Mouse (Mus musculus): ENCODE measurements around the gene Psmg4. TPM values are rescaled to one million over a fixed set of nuclear protein-coding genes. Genes with fewer than 3 reads are reported as not detected.

Psmg4 gene
- total RNA-seq, 2 experiments from 2014 or later = 25.0 to 32.9 TPM

DNA sequence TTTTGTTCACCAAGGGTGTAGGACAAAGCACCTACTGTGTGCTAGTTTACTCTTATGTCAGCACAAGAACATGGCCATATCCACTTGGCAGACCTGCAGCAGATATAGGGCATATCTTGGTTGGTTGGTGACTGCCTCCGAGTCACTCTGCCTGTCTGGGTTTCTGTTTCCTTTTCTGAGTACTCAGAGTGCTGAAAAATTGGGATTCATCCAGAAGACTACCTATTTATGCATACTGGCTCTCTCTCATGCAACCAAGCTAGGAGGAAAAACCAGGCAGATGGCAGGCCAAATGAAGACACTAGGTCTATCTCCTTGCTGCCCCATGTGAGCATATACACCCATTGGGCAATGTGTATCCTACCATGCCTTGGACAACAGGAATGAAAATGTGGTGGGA, 32.9 kb downstream of the Psmg4 start:
- DNase-seq = no peak

DNA sequence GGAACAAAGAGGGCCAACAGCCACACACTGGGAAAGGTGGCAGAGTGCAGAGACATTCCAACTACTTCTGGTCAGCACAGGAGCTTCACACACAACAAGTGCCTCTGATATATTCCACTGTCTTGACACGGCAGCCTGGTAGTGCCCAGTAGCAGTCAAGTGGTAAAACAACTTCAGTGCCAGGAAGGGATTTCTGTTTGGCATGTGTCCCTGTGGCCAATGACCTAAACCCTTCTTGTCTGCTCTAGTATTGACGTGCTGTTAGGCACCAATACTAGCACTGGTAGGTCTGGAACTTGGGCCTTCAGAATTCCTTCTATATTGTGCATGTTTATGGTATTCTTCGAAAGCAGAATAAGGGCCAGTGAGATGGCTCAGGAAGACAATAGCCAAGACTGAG, 42.5 kb downstream of the Psmg4 start:
- DNase-seq = peak; percentile 28 to 29

DNA sequence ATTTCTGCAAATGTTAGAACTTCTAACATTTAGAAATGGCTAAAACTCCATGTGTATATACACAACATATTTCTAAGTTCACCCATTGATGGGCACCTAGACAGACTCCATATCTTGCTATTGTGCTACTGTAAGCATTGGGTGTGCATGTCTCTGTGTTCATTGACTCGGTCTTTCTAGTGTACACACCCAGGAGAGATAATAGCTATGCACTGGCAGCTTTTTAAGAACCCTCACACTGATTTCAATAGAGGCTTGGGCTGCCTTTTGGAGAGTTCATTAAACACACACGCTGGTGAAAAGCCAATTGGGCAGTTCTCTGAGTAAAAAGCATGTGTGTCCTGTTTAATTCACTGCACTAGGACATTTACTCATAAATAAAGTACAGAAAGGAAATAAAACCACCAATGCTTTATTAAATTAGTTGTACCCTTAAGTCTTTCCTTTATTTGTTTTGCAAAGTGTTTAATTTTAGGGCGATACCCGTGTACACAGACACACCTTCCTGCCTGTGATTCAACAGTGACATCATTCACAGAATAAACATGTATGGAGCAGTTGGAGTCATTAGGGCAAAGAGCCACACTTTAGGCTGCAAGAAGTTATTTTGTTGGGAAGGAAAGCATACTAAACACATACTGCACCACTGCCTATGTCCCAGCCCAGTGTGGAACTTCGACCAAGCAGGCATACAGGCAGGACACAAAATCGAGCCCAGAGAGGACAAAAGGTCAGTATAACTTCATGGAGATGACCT, 45.1 kb downstream of the Psmg4 start:
- DNase-seq = no peak

DNA sequence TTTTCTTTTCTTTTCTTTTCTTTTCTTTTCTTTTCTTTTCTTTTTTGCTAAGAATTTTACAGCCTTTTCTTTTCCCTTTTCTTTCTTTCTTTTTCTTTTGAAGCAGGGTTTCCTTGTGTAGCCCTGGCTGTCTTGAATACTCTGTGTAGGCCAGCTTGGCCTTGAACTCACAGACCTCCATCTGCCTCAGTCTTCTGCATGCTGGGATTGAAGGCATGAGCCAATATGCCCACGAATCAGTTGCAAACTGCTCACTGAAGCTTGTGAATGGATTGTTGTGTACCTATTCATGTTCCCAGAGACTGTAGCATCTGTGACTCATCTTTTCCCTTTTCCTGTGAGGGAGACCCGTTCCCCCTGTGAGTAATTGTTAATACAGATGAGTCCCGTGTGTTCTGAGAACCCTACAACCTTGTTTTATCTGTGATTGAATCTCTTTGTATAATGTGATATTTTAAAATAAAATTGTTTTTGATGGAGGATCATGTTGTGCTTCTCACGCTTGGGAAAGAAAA, 48.6 kb downstream of the Psmg4 start:
- DNase-seq = no peak

DNA sequence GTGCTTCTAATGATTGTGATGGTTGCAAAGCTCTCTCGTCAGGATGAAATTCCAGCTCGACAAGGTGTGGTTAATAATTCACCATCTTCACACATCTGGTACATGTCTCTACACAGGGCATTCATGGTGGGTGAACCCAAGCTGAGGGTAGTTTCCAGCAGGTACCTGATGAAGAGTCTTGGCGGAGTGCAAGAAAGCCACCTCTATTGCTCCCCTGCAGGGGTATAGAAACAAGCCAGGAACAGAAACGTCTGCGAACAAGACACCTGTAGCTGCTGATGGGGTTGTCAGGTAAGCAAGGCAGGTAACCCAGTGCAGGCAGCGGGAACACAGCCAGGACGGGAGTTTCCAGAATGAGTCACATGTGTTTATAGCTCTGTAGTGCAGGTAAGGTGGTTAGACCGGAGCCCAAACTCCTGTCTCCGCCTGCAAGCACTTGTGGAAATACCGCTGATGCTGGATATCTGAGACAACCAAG, 50.0 kb downstream of the Psmg4 start:
- DNase-seq = no peak

DNA sequence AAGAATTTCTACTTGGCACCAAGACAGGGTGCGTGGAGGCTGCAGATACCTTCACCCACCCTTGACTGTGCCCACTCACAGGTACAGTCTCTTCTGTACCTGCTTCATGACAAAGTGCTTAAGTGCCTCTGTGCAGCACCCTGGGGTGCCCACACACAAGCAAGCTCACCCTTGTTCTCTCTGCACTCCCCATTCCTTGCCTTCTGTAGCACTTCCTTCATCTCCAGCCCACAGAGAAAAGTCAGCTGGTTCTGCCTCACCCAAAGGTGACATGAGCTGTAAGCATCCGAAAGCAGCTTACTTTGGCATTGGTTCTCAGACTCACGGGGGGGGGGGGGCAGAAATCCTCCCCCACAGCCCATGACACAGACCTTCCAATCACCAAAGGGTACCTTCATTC, 52.1 kb downstream of the Psmg4 start:
- DNase-seq = no peak

DNA sequence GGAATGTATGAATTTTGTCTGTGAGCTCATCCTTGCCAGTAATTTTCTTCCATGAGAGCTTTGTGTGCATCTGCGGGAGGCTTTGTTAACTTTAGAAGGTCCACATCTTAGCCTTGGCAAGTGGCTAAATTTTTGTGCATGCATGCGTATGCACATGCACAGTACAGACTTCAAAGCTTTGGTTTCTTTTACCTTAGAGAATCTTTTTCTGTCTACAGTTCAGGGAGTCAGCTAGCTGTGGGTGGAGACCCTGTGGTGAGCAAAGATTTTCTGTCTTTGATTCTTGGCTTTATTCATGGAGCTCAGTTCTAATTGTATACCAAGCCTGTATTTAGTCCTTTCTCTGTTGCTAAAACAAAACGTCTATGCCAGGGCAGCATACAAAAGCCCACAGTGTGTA, 56.0 kb downstream of the Psmg4 start:
- no peak for DNase-seq

DNA sequence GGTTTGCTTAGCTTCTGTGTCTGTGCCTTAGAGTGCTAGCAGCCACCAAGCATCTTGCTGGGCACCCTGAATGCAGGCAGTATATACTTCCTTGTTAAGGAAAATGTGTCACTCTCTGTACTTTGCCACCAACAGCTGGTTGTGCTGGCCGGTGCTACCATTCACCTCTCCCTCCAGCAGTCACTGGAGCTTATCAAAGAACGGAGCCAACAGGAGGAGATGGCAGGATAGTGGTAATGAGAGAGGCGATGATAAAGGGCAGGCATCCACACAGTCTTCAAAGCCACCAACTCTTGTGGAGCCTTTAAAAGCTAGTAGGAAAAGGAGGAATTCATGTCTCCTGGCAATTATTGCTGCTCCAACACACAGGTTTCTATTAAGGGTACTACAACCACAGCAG, 57.0 kb downstream of the Psmg4 start:
- DNase-seq = no peak

DNA sequence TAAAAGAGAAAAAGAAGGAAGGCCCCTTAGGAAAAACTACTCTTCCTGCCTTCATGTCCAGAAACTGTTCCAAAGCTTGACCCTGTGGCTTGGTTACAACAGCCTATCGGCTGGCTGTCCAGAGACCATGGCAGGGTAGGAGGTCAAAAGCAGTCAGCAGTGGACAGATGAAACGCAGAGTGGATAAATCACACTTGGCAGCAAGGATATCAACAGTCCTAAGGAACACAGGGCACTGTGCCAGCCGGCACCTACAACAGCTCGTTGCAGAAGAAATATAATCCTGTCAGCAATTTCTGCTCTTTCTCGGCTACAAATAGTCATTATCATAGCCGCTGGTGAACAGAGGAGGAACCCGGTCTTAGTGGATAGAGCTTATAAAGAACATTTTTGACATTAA, 60.2 kb downstream of the Psmg4 start:
- peak; percentile 71 to 73 for DNase-seq

DNA sequence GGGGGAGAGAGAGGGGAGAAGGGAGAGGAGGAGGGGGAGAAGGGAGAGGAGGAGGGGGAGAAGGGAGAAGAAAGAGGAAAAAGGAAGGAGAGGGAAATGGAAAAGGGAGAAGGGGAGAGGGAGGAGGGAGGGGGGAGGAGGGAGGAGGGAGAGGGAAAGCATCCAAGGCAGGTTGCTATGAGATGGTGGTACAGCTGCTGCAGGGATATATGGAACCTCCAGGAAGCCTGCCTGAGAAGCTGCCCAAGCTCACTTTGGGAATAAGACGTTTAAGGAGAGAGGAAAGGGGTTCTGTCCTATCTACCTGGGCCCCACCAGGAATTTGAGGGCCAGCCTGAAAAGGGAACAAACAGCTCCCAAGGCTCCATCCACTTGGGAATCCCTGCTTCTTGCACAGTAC, 64.2 kb downstream of the Psmg4 start:
- DNase-seq = no peak

Other genes starting within 250 kb of the Psmg4 start
- gene Nqo2, start 198.3 kb upstream of the Psmg4 start, total RNA-seq (2021) = 10 to 100 TPM; 38.3 to 41.5 TPM
- gene Ripk1, start 160.6 kb upstream of the Psmg4 start, total RNA-seq (2021) = 1 to 10 TPM; 6.8 to 7.2 TPM
- 100 to 1,000 TPM; 124 to 127 TPM for gene Serpinb6a, start 160.2 kb upstream of the Psmg4 start, total RNA-seq (2021)
- gene Bphl, start 125.4 kb upstream of the Psmg4 start, total RNA-seq (2021) = 10 to 100 TPM; 32.7 to 37.2 TPM
- 10 to 100 TPM; 51.0 to 70.1 TPM for gene Tubb2a, start 85.0 kb upstream of the Psmg4 start, total RNA-seq (2021)
- 1 to 10 TPM; 4.8 to 8.6 TPM for gene Tubb2b, start 32.5 kb upstream of the Psmg4 start, total RNA-seq (2021)
- 10 to 100 TPM; 10.3 to 13.7 TPM for gene Slc22a23, start 182.2 kb downstream of the Psmg4 start, total RNA-seq (2021)